13 mouse cellular contexts compared by ENCODE assay signal in the genomic region with DNA sequence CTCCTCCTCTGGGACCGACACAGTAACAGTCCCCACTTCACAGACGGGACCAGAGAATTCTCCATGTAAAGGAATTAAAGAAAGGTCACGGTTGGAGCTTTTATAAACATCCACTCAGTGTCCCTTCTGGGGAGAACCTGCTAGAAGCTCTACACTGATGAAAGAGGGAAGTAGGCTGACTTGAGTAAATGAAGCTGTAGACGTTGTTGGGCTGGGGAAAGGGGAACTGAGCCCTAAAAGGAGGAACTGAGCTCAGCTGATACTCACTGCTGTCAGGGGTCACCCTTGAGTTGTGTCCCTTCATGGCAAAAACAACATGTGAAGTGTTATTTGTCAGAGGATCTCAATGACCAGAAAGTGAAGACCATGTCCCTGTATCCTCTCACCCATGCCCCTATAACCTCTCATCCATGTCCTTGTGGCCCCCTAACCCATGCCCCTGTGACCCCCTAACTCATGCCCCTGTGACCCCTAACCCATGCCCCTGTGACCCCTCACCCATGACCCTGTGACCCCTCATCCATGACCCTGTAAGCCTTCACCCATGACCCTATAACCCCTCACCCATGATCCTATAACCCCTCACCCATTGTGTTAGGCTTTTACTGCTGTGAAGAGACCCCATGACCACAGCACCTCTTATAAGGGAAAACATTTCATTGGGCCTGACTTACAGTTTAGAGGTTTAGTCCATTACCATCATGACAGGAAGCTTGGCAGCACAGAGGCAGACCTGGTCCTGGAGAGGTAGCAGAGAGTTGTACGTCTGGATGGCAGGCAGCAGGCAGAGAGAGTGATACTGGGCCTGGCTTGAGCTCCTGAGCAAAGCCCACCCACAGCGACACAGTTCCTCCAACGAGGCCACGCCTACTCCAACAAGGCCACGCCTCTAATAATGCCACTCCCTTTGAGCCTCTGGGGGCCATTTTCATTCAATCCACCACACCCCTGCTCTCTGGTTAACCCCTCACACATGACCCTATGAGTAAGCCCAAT. TPM values are rescaled to one million over a fixed set of nuclear protein-coding genes. Genes with fewer than 3 reads are reported as not detected.
DNase-seq lines count a peak whose midpoint lies in the region; ATAC-seq lines count a peak whose summit lies in the region.
"Had no signal": no experiment of that assay in that cellular context is flagged by ENCODE, and none has a peak within 500 bp of the region (broad histone marks: within the 10 kb centered on the region; RNA-seq: fewer than 3 reads in every experiment).

No protein-coding gene starts in this region.

- H3K9ac ChIP-seq in liver, embryonic 15.5 days: no peak overlapping the region
- H3K9ac ChIP-seq: heart, embryonic 15.5 days; limb, embryonic 12.5 days had no signal

- H3K4me2 ChIP-seq in liver, embryonic 15.5 days: no peak overlapping the region
- H3K4me2 ChIP-seq: heart, embryonic 15.5 days; limb, embryonic 12.5 days had no signal

- no peaks in the 10 kb centered on the region for H3K9me3 ChIP-seq in liver, embryonic 15.5 days (replicated peaks)
- H3K9me3 ChIP-seq: heart, embryonic 15.5 days; limb, embryonic 12.5 days had no signal

- ATAC-seq in liver, embryonic 15.5 days (ENCODE audit: insufficient read depth): peak; percentile 54; the same call in 1 of the 2 replicates
- ATAC-seq: activated CD4-positive, CD25-positive, alpha-beta regulatory T cell, adult 4 months had no signal

- no peaks in the 10 kb centered on the region for H3K27me3 ChIP-seq in liver, embryonic 15.5 days
- H3K27me3 ChIP-seq: heart, embryonic 15.5 days; limb, embryonic 12.5 days had no signal

- whole genome bisulfite sequencing in liver, embryonic 15.5 days (ENCODE audit: insufficient replicate concordance): 41% methylated on average over 9 of the region's 9 CpGs

- no peak overlapping the region for H3K4me3 ChIP-seq in liver, embryonic 15.5 days (replicated peaks)
- H3K4me3 ChIP-seq: erythroblast, embryonic 14.5 days; heart, embryonic 15.5 days; limb, embryonic 12.5 days had no signal

- H3K27ac ChIP-seq in liver, embryonic 15.5 days (replicated peaks): peak overlapping the region; percentile 60
- H3K27ac ChIP-seq: heart, embryonic 15.5 days; limb, embryonic 12.5 days had no signal

- peak; percentile 51 for DNase-seq in layer of hippocampus, adult 9-11 months
- no peak for DNase-seq in layer of hippocampus, adult 8-10 months (ENCODE audit: low spot score in 2 of 2)
- DNase-seq in R1 (ENCODE audit: low read depth, low spot score): peak; percentile 91
- peak; percentile 43 for DNase-seq in spleen, adult 12 weeks (ENCODE audit: low spot score)
- no peak for DNase-seq in adrenal gland, postnatal 4 days (ENCODE audit: low spot score in 2 of 2)
- DNase-seq in cerebellum, adult 9-11 months: no peak
- DNase-seq: cerebellum, postnatal 25 days; thymus, postnatal 36 days had no signal

- H3K4me1 ChIP-seq in liver, embryonic 15.5 days (replicated peaks): peaks cover 8% of the 10 kb centered on the region; the same call in 1 of the 2 replicates

- H3K36me3 ChIP-seq in liver, embryonic 15.5 days (replicated peaks): no peaks in the 10 kb centered on the region
- H3K36me3 ChIP-seq: heart, embryonic 15.5 days; limb, embryonic 12.5 days had no signal

RNA-seq across cellular contexts. Expression of gene Syk, which starts 10.2 kb away (rescaled TPM):
- 1 to 10 TPM; 3.5 to 5.8 (median 4.2) TPM for total RNA-seq in layer of hippocampus, adult 8-10 months (2022)
- polyA plus RNA-seq in liver, embryonic 15.5 days (2015; fragmentation: Nextera tagmentation; extraction: Ambion mirVana): 5.1 and 5.5 TPM in 2 replicates
- 1 to 10 TPM; 6.9 to 8.7 TPM for total RNA-seq in adrenal gland, postnatal 4 days (2021)

RNA-seq across cellular contexts. Expression of gene Diras2, which starts 41.7 kb away (rescaled TPM):
- total RNA-seq in layer of hippocampus, adult 8-10 months (2022): 100 to 1,000 TPM; 159 to 171 (median 164) TPM
- polyA plus RNA-seq in liver, embryonic 15.5 days (2015; fragmentation: Nextera tagmentation; extraction: Ambion mirVana): 0.05 and 0.09 TPM in 2 replicates
- total RNA-seq in adrenal gland, postnatal 4 days (2021): 1 to 10 TPM; 8.5 to 9.8 TPM
- polyA plus RNA-seq: activated CD4-positive, CD25-positive, alpha-beta regulatory T cell, adult 4 months; erythroblast, embryonic 14.5 days had no signal

Comparison
In these comparisons a context has a peak if more than half of its experiments do, and no peak if none do; other contexts are left out.
1. DNase-seq: peak in layer of hippocampus, adult 9-11 months (single experiment), R1 (single experiment) and spleen, adult 12 weeks (single experiment); none in layer of hippocampus, adult 8-10 months (0 of 2), adrenal gland, postnatal 4 days (0 of 2) and cerebellum, adult 9-11 months (single experiment).
2. RNA of gene Diras2, which starts 41.7 kb away (total RNA-seq): 159 to 171 TPM in layer of hippocampus, adult 8-10 months; 8.5 to 9.8 TPM in adrenal gland, postnatal 4 days; every median in the first group is over 10 times any median in the second.